Mouse (Mus musculus): Measurements from ENCODE around the gene Cables2. TPM values are rescaled to one million over a fixed set of nuclear protein-coding genes. Genes with fewer than 3 reads are reported as not detected.
"Not testable (repeated sequence)": the region's sequence is repeated elsewhere in the genome, so short reads cannot be mapped to it uniquely, and the experiment has no call there.

Cables2 gene
- polyA plus RNA-seq, 1 experiment: 7.9 TPM

GRCm38 (mm10) chr2:180262441-180262840 lies 10.9 kb downstream of the Cables2 start:
- no peaks in the 10 kb centered on the region for H3K27me3 ChIP-seq (ENCODE audit: control insufficient read depth, insufficient read depth, insufficient read length)
- no peak for TF ChIP-seq USF1 (IDR thresholded peaks at IDR 0.05; ENCODE audit: low read depth)
- TF ChIP-seq MAX (IDR thresholded peaks at IDR 0.05): no peak
- no peak for TF ChIP-seq CEBPB (IDR thresholded peaks at IDR 0.05; ENCODE audit: low read depth)
- no peak for TF ChIP-seq MYOG (IDR thresholded peaks at IDR 0.05; ENCODE audit: control insufficient read depth, extremely low read depth, insufficient read length)
- no peak for TF ChIP-seq CTCF (IDR thresholded peaks at IDR 0.05; ENCODE audit: control insufficient read depth, insufficient read depth, insufficient read length)
- TF ChIP-seq FOSL1 (IDR thresholded peaks at IDR 0.05; ENCODE audit: insufficient read depth, low read length, poor library complexity, severe bottlenecking): no peak
- TF ChIP-seq MYOD1 (IDR thresholded peaks at IDR 0.05; ENCODE audit: control insufficient read depth, insufficient read length, low read depth): no peak
- H3K36me3 ChIP-seq (ENCODE audit: control insufficient read depth, insufficient read depth): peaks cover 44% of the 10 kb centered on the region
- H3K4me3 ChIP-seq (ENCODE audit: insufficient read depth, poor library complexity, severe bottlenecking): no peak overlapping the region
- no peak overlapping the region for H3ac ChIP-seq (ENCODE audit: control insufficient read depth, insufficient read length, low read depth)
- H3K79me3 ChIP-seq (ENCODE audit: low read depth): peaks cover 18% of the 10 kb centered on the region
- peaks cover 23% of the 10 kb centered on the region for H3K79me2 ChIP-seq (ENCODE audit: control insufficient read depth, insufficient read depth)

- TF ChIP-seq CEBPB (IDR thresholded peaks at IDR 0.05; ENCODE audit: low read depth): no peak
- TF ChIP-seq MAX (IDR thresholded peaks at IDR 0.05): no peak
- no peak for TF ChIP-seq USF1 (IDR thresholded peaks at IDR 0.05; ENCODE audit: low read depth)
- TF ChIP-seq MYOD1 (IDR thresholded peaks at IDR 0.05; ENCODE audit: control insufficient read depth, insufficient read length, low read depth): no peak
- TF ChIP-seq FOSL1 (IDR thresholded peaks at IDR 0.05; ENCODE audit: insufficient read depth, low read length, poor library complexity, severe bottlenecking): no peak
- no peak for TF ChIP-seq MYOG (IDR thresholded peaks at IDR 0.05; ENCODE audit: control insufficient read depth, extremely low read depth, insufficient read length)
- TF ChIP-seq CTCF (IDR thresholded peaks at IDR 0.05; ENCODE audit: control insufficient read depth, insufficient read depth, insufficient read length): no peak
- H3K36me3 ChIP-seq (ENCODE audit: control insufficient read depth, insufficient read depth): peaks cover 44% of the 10 kb centered on the region
- no peak overlapping the region for H3ac ChIP-seq (ENCODE audit: control insufficient read depth, insufficient read length, low read depth)
Observed at GRCm38 (mm10) chr2:180261901-180262300, 11.4 kb downstream of the Cables2 start.

GRCm38 (mm10) chr2:180260610-180261480 lies 12.5 kb downstream of the Cables2 start:
- Histone ChIP-seq H3K79me2 (ENCODE audit: control insufficient read depth, insufficient read depth) (peaks cover 34% of the 10 kb centered on the region), H3ac (ENCODE audit: control insufficient read depth, insufficient read length, low read depth) (no peak overlapping the region), H3K79me3 (ENCODE audit: low read depth) (peaks cover 23% of the 10 kb centered on the region), H3K36me3 (ENCODE audit: control insufficient read depth, insufficient read depth) (peaks cover 44% of the 10 kb centered on the region), H3K4me3 (ENCODE audit: insufficient read depth, poor library complexity, severe bottlenecking) (no peak overlapping the region), H3K27me3 (ENCODE audit: control insufficient read depth, insufficient read depth, insufficient read length) (no peaks in the 10 kb centered on the region)
- TF ChIP-seq USF1 (IDR thresholded peaks at IDR 0.05; ENCODE audit: low read depth) (no peak), MAX (IDR thresholded peaks at IDR 0.05) (no peak)

More at GRCm38 (mm10) chr2:180261901-180262300, 11.4 kb downstream of the Cables2 start:
- Histone ChIP-seq H3K4me3 (ENCODE audit: insufficient read depth, poor library complexity, severe bottlenecking) (no peak overlapping the region), H3K79me3 (ENCODE audit: low read depth) (peaks cover 20% of the 10 kb centered on the region), H3K27me3 (ENCODE audit: control insufficient read depth, insufficient read depth, insufficient read length) (no peaks in the 10 kb centered on the region), H3K79me2 (ENCODE audit: control insufficient read depth, insufficient read depth) (peaks cover 26% of the 10 kb centered on the region)

GRCm38 (mm10) chr2:180259826-180260609 lies 13.3 kb downstream of the Cables2 start:
- H3K36me3 ChIP-seq (ENCODE audit: control insufficient read depth, insufficient read depth): peaks cover 44% of the 10 kb centered on the region
- peaks cover 24% of the 10 kb centered on the region for H3K79me3 ChIP-seq (ENCODE audit: low read depth)
- H3K79me2 ChIP-seq (ENCODE audit: control insufficient read depth, insufficient read depth): peaks cover 42% of the 10 kb centered on the region
- not testable (repeated sequence) for H3ac ChIP-seq (ENCODE audit: control insufficient read depth, insufficient read length, low read depth); H3K27me3 ChIP-seq (ENCODE audit: control insufficient read depth, insufficient read depth, insufficient read length); H3K4me3 ChIP-seq (ENCODE audit: insufficient read depth, poor library complexity, severe bottlenecking)

GRCm38 (mm10) chr2:180258951-180259484 lies 14.3 kb downstream of the Cables2 start:
- Histone ChIP-seq H3K79me2 (ENCODE audit: control insufficient read depth, insufficient read depth) (peaks cover 42% of the 10 kb centered on the region), H3ac (ENCODE audit: control insufficient read depth, insufficient read length, low read depth) (peak overlapping the region; percentile 37), H3K79me3 (ENCODE audit: low read depth) (peaks cover 24% of the 10 kb centered on the region), H3K36me3 (ENCODE audit: control insufficient read depth, insufficient read depth) (peaks cover 44% of the 10 kb centered on the region)
- not testable (repeated sequence) for H3K27me3 ChIP-seq (ENCODE audit: control insufficient read depth, insufficient read depth, insufficient read length); H3K4me3 ChIP-seq (ENCODE audit: insufficient read depth, poor library complexity, severe bottlenecking)
